Mouse (Mus musculus) midbrain, embryonic 13.5 days (tissue): ENCODE measurements around the gene Fmc1. TPM values are rescaled to one million over a fixed set of nuclear protein-coding genes. Genes with fewer than 3 reads are reported as not detected.

Experiments used
- ATAC-seq: fragments of 200-750 bp; cut with Nextera tagmentation; 2 replicates; pipeline ENCODE4 v1.8.0; 2017; ENCODE audit warnings: mild to moderate bottlenecking, moderate TSS enrichment, moderate library complexity
- H3K27ac ChIP-seq: fragments of 300-500 bp; sonication (generic); 2 replicates; pipeline ENCODE4 v1.5.1; 2015; ENCODE audit warnings: inconsistent platforms, mild to moderate bottlenecking, moderate library complexity
- H3K27me3 ChIP-seq: fragments of 300-500 bp; sonication (generic); 2 replicates; pipeline ENCODE4 v1.6.1; 2015; ENCODE audit warnings: mild to moderate bottlenecking, inconsistent platforms
- H3K36me3 ChIP-seq: fragments of 300-500 bp; sonication (generic); 2 replicates; pipeline ENCODE4 v1.6.1; 2015; ENCODE audit warnings: mild to moderate bottlenecking, inconsistent platforms
- H3K4me1 ChIP-seq: fragments of 300-500 bp; sonication (generic); replicated peaks from 2 replicates; pipeline ENCODE4 v1.6.1; 2015; ENCODE audit warnings: inconsistent platforms
- H3K4me2 ChIP-seq: fragments of 300-500 bp; sonication (generic); replicated peaks from 2 replicates; pipeline ENCODE4 v1.6.1; 2015; ENCODE audit warnings: moderate library complexity, mild to moderate bottlenecking, inconsistent platforms
- H3K4me3 ChIP-seq: fragments of 300-500 bp; sonication (generic); replicated peaks from 2 replicates; pipeline ENCODE4 v1.5.1; 2015; ENCODE audit warnings: mild to moderate bottlenecking, inconsistent platforms
- H3K9ac ChIP-seq: fragments of 300-500 bp; sonication (generic); replicated peaks from 2 replicates; pipeline ENCODE4 v1.6.1; 2015; ENCODE audit warnings: mild to moderate bottlenecking, inconsistent platforms
- H3K9me3 ChIP-seq: fragments of 300-500 bp; sonication (generic); 2 replicates; pipeline ENCODE4 v1.6.1; 2016; ENCODE audit warnings: mild to moderate bottlenecking, inconsistent platforms
- WGBS: fragments of 180-500 bp; shearing (Covaris S2); methylation state at CpG from one replicate; pipeline ENCODE4 v1.1.7; 2015; 5-methylcytosine and 5-hydroxymethylcytosine counted together
- polyA plus RNA-seq: library from polyadenylated mRNA; unstranded; fragments of >200 nt; fragmentation: Nextera tagmentation; extraction: Ambion mirVana; gene quantifications from 2 replicates; pipeline ENCODE4 v1.2.1, GENCODE M21; 2015

Gene Fmc1
- polyA plus RNA-seq, result 168 and 175 TPM in 2 replicates

GRCm38 (mm10) chr6:38533428-38534405, at the start of gene Fmc1:
Fmc1 (plus strand) TSS chr6:38533502.
- 5% methylated on average over 41 of the region's 41 CpGs for WGBS
- H3K4me2 ChIP-seq, result peak within 1 kb of the TSS; percentile 84
- no peaks in the 10 kb centered on the region for H3K9me3 ChIP-seq
- no peaks in the 10 kb centered on the region for H3K36me3 ChIP-seq
- H3K4me3 ChIP-seq, result peak within 1 kb of the TSS; percentile 66
- peaks cover 18% of the 10 kb centered on the region for H3K4me1 ChIP-seq
- H3K27ac ChIP-seq, result peak within 1 kb of the TSS; percentile 94
- H3K27me3 ChIP-seq, result no peaks in the 10 kb centered on the region
- H3K9ac ChIP-seq, result peak within 1 kb of the TSS; percentile 70
- ATAC-seq, result peak; percentile 92

GRCm38 (mm10) chr6:38492550-38492949, 40.8 kb upstream of the Fmc1 start:
- Histone ChIP-seq H3K9ac (no peak overlapping the region), H3K4me1 (no peaks in the 10 kb centered on the region), H3K4me3 (no peak overlapping the region), H3K27me3 (no peaks in the 10 kb centered on the region), H3K9me3 (no peaks in the 10 kb centered on the region), H3K27ac (no peak overlapping the region), H3K4me2 (no peak overlapping the region), H3K36me3 (peaks cover 58% of the 10 kb centered on the region)
- 85% methylated on average over 3 of the region's 3 CpGs for WGBS
- no peak for ATAC-seq

GRCm38 (mm10) chr6:38495641-38496040, 37.7 kb upstream of the Fmc1 start:
- WGBS, result 69% methylated on average over 4 of the region's 4 CpGs

GRCm38 (mm10) chr6:38512096-38512495, 21.2 kb upstream of the Fmc1 start:
- no peaks in the 10 kb centered on the region for H3K9me3 ChIP-seq
- ATAC-seq, result no peak
- H3K9ac ChIP-seq, result no peak overlapping the region
- H3K4me1 ChIP-seq, result no peaks in the 10 kb centered on the region
- H3K4me2 ChIP-seq, result no peak overlapping the region
- H3K27ac ChIP-seq, result no peak overlapping the region
- H3K27me3 ChIP-seq, result no peaks in the 10 kb centered on the region
- no peaks in the 10 kb centered on the region; the same call in 1 of the 2 replicates for H3K36me3 ChIP-seq
- whole genome bisulfite sequencing, result 95% methylated on average over 1 of the region's 1 CpGs
- H3K4me3 ChIP-seq, result no peak overlapping the region

More at GRCm38 (mm10) chr6:38495641-38496040, 37.7 kb upstream of the Fmc1 start:
- H3K9me3 ChIP-seq, result no peaks in the 10 kb centered on the region
- H3K36me3 ChIP-seq, result peaks cover 62% of the 10 kb centered on the region
- no peak overlapping the region for H3K4me3 ChIP-seq
- no peak for ATAC-seq
- H3K27me3 ChIP-seq, result no peaks in the 10 kb centered on the region
- H3K4me1 ChIP-seq, result no peaks in the 10 kb centered on the region
- no peak overlapping the region for H3K9ac ChIP-seq
- H3K4me2 ChIP-seq, result no peak overlapping the region
- H3K27ac ChIP-seq, result no peak overlapping the region

GRCm38 (mm10) chr6:38512830-38513229, 20.5 kb upstream of the Fmc1 start:
- no peaks in the 10 kb centered on the region for H3K4me1 ChIP-seq
- H3K4me2 ChIP-seq, result no peak overlapping the region
- H3K9ac ChIP-seq, result no peak overlapping the region
- no peaks in the 10 kb centered on the region for H3K27me3 ChIP-seq
- no peak overlapping the region for H3K4me3 ChIP-seq
- no peaks in the 10 kb centered on the region for H3K9me3 ChIP-seq
- H3K36me3 ChIP-seq, result no peaks in the 10 kb centered on the region
- H3K27ac ChIP-seq, result no peak overlapping the region
- no peak for ATAC-seq

GRCm38 (mm10) chr6:38515201-38515600, 18.1 kb upstream of the Fmc1 start:
- H3K27me3 ChIP-seq, result no peaks in the 10 kb centered on the region

GRCm38 (mm10) chr6:38523851-38524250, 9.5 kb upstream of the Fmc1 start:
- no peak overlapping the region for H3K4me3 ChIP-seq
- no peaks in the 10 kb centered on the region for H3K27me3 ChIP-seq
- no peak overlapping the region for H3K9ac ChIP-seq
- no peaks in the 10 kb centered on the region; the same call in 1 of the 2 replicates for H3K36me3 ChIP-seq
- no peaks in the 10 kb centered on the region for H3K9me3 ChIP-seq
- H3K4me2 ChIP-seq, result no peak overlapping the region
- ATAC-seq, result no peak
- H3K27ac ChIP-seq, result no peak overlapping the region
- H3K4me1 ChIP-seq, result no peaks in the 10 kb centered on the region
- 36% methylated on average over 8 of the region's 8 CpGs for WGBS

More at GRCm38 (mm10) chr6:38515201-38515600, 18.1 kb upstream of the Fmc1 start:
- Histone ChIP-seq H3K36me3 (no peaks in the 10 kb centered on the region), H3K9ac (no peak overlapping the region), H3K4me3 (no peak overlapping the region), H3K4me2 (no peak overlapping the region), H3K27ac (no peak overlapping the region), H3K4me1 (no peaks in the 10 kb centered on the region), H3K9me3 (no peaks in the 10 kb centered on the region)
- no peak for ATAC-seq
- WGBS, result 92% methylated on average over 4 of the region's 4 CpGs

GRCm38 (mm10) chr6:38531211-38531820, 2.0 kb upstream of the Fmc1 start:
- Histone ChIP-seq H3K4me3 (no peak overlapping the region), H3K36me3 (no peaks in the 10 kb centered on the region), H3K27me3 (no peaks in the 10 kb centered on the region), H3K4me2 (no peak overlapping the region), H3K9ac (no peak overlapping the region), H3K9me3 (no peaks in the 10 kb centered on the region), H3K4me1 (peaks cover 18% of the 10 kb centered on the region), H3K27ac (no peak overlapping the region)
- no peak for ATAC-seq
- WGBS, result 68% methylated on average over 5 of the region's 5 CpGs

- ATAC-seq, result peak; percentile 55
- H3K9ac ChIP-seq, result peak overlapping the region; percentile 70
- no peaks in the 10 kb centered on the region for H3K27me3 ChIP-seq
- peak overlapping the region; percentile 94 for H3K27ac ChIP-seq
- H3K9me3 ChIP-seq, result no peaks in the 10 kb centered on the region
- H3K4me2 ChIP-seq, result peak overlapping the region; percentile 84
- 7% methylated on average over 25 of the region's 25 CpGs for WGBS
- H3K4me3 ChIP-seq, result peak overlapping the region; percentile 66
- no peaks in the 10 kb centered on the region for H3K36me3 ChIP-seq
- peaks cover 18% of the 10 kb centered on the region for H3K4me1 ChIP-seq
These were observed 542 bp upstream of the Fmc1 start for GRCm38 (mm10) chr6:38532500-38533420.

GRCm38 (mm10) chr6:38534640-38535365, 1.5 kb downstream of the Fmc1 start:
- no peaks in the 10 kb centered on the region for H3K9me3 ChIP-seq
- H3K27me3 ChIP-seq, result no peaks in the 10 kb centered on the region
- H3K36me3 ChIP-seq, result peaks cover 7% of the 10 kb centered on the region
- peak overlapping the region; percentile 84 for H3K4me2 ChIP-seq
- H3K4me1 ChIP-seq, result peaks cover 18% of the 10 kb centered on the region
- H3K4me3 ChIP-seq, result peak overlapping the region; percentile 66
- H3K27ac ChIP-seq, result peak overlapping the region; percentile 94
- H3K9ac ChIP-seq, result peak overlapping the region; percentile 85
- under 1% methylated on average over 53 of the region's 53 CpGs for WGBS
- peak; percentile 73 for ATAC-seq

GRCm38 (mm10) chr6:38535366-38535690, 2.0 kb downstream of the Fmc1 start:
- 4% methylated on average over 9 of the region's 9 CpGs for WGBS
- peak overlapping the region; percentile 84 for H3K4me2 ChIP-seq
- no peaks in the 10 kb centered on the region for H3K27me3 ChIP-seq
- no peaks in the 10 kb centered on the region for H3K9me3 ChIP-seq
- H3K4me1 ChIP-seq, result peaks cover 18% of the 10 kb centered on the region
- peak overlapping the region; percentile 66 for H3K4me3 ChIP-seq
- H3K36me3 ChIP-seq, result peaks cover 12% of the 10 kb centered on the region
- H3K9ac ChIP-seq, result peak overlapping the region; percentile 85
- peak overlapping the region; percentile 94 for H3K27ac ChIP-seq
- ATAC-seq, result no peak
